Comparison of ENCODE assay signal across 8 mouse cellular contexts in the genomic region with DNA sequence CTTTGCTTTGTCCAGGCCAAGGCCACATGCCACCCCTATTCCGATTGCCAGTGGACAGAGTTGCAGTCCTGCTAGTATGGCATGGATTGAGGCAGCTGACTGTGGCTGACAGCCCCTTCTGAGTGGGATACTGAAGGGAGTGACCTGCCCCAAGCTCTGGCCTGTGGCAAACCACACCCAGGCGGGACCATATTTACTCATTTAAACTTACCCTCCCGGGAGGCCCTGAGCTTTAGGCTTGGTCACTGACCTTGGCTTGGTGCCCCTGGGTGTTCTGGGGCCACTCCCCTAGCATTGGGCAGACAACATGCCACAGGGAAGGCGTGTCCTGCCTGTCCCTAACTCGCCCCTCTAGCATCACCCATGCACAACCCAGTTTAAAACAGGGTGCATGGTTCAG. TPM values are rescaled to one million over a fixed set of nuclear protein-coding genes. Genes with fewer than 3 reads are reported as not detected.
DNase-seq lines count a peak whose midpoint lies in the region; ATAC-seq and TF ChIP-seq lines count a peak whose summit lies in the region.

No protein-coding gene starts in this region.

- peak; percentile 55 to 61 for DNase-seq in heart, adult 9 months (ENCODE audit: low spot score in 2 of 2)
- no peak for DNase-seq in heart, postnatal 10 days
- DNase-seq in adrenal gland, adult 8-10 months: peak; percentile 69
- no peak for DNase-seq in liver, embryonic 11.5 days (ENCODE audit: low spot score)
- DNase-seq in embryo, embryonic 9.5 days (ENCODE audit: extremely low spot score): no peak
- DNase-seq in testis, postnatal 14 days (ENCODE audit: low spot score): no peak

- peak overlapping the region; percentile 100 for H3K27ac ChIP-seq in heart, embryonic 11.5 days (ENCODE audit: low read depth, low read length)
- H3K27ac ChIP-seq in liver, embryonic 11.5 days (ENCODE audit: low read depth, low read length): peak overlapping the region; percentile 95
- H3K27ac ChIP-seq in olfactory bulb, adult 2 months (ENCODE audit: insufficient read depth, low read depth, low read length): peak overlapping the region; percentile 84

- intact Hi-C loops in heart, postnatal 10 days (cut with DNase I): no loop called here

- 50% methylated on average over 5 of the region's 5 CpGs for WGBS in heart, embryonic 11.5 days (ENCODE audit: insufficient replicate concordance)
- WGBS in liver, embryonic 11.5 days: 48% methylated on average over 5 of the region's 5 CpGs
- WGBS in olfactory bulb, adult 2 months: 52% methylated on average over 5 of the region's 5 CpGs

- no peaks in the 10 kb centered on the region for H3K27me3 ChIP-seq in heart, embryonic 11.5 days (ENCODE audit: control insufficient read depth, insufficient read depth, low read length)
- H3K27me3 ChIP-seq in liver, embryonic 11.5 days (replicated peaks; ENCODE audit: control insufficient read depth, insufficient read depth, low read length): no peaks in the 10 kb centered on the region

- no peak for TF ChIP-seq CTCF in olfactory bulb, adult 2 months (IDR thresholded peaks at IDR 0.05; ENCODE audit: insufficient read depth, low read depth, low read length)

- peak overlapping the region; percentile 91 for H3K9ac ChIP-seq in heart, embryonic 11.5 days (ENCODE audit: low read depth, low read length)
- H3K9ac ChIP-seq in liver, embryonic 11.5 days (ENCODE audit: low read depth, low read length): peak overlapping the region; percentile 95

- no peak for ATAC-seq in heart, embryonic 11.5 days (replicated peaks; ENCODE audit: insufficient number of reproducible peaks, low FRiP score, low TSS enrichment)
- no peak for ATAC-seq in liver, embryonic 11.5 days (replicated peaks; ENCODE audit: low FRiP score)

- peak overlapping the region; percentile 97 for H3K4me3 ChIP-seq in heart, embryonic 11.5 days (ENCODE audit: low read depth, low read length)
- peak overlapping the region; percentile 89 for H3K4me3 ChIP-seq in liver, embryonic 11.5 days (ENCODE audit: low read depth, low read length)
- H3K4me3 ChIP-seq in olfactory bulb, adult 2 months (ENCODE audit: insufficient read depth, low read depth, low read length): peak overlapping the region; percentile 32

- H3K4me1 ChIP-seq in heart, embryonic 11.5 days (ENCODE audit: control insufficient read depth, insufficient read depth, low read length): peaks cover 77% of the 10 kb centered on the region
- peaks cover 78% of the 10 kb centered on the region for H3K4me1 ChIP-seq in liver, embryonic 11.5 days (replicated peaks; ENCODE audit: control insufficient read depth, insufficient read depth, low read length)
- peaks cover 67% of the 10 kb centered on the region for H3K4me1 ChIP-seq in olfactory bulb, adult 2 months (ENCODE audit: control insufficient read depth, insufficient read depth, low read length)

- H3K36me3 ChIP-seq in heart, embryonic 11.5 days (ENCODE audit: control insufficient read depth, insufficient read depth, low read length): no peaks in the 10 kb centered on the region
- no peaks in the 10 kb centered on the region for H3K36me3 ChIP-seq in liver, embryonic 11.5 days (ENCODE audit: control insufficient read depth, insufficient read depth, low read length)

- peak overlapping the region; percentile 97 for H3K4me2 ChIP-seq in heart, embryonic 11.5 days
- peak overlapping the region; percentile 96 for H3K4me2 ChIP-seq in liver, embryonic 11.5 days

- TF ChIP-seq POLR2A in olfactory bulb, adult 2 months (IDR thresholded peaks at IDR 0.05; ENCODE audit: insufficient read depth, low read depth, low read length): no peak

- H3K9me3 ChIP-seq in heart, embryonic 11.5 days (replicated peaks; ENCODE audit: control insufficient read depth, low read length): no peaks in the 10 kb centered on the region
- H3K9me3 ChIP-seq in liver, embryonic 11.5 days (ENCODE audit: control insufficient read depth, low read length): no peaks in the 10 kb centered on the region

RNA-seq across cellular contexts. Expression of a gene that starts 3.8 kb away (rescaled TPM):
- total RNA-seq in heart, postnatal 10 days (2021): 100 to 1,000 TPM; 121 to 133 TPM
- 100 to 1,000 TPM in 1 of 4 experiments, 10 to 100 TPM in 3; 82.0 to 111 (median 89.0) TPM for total RNA-seq in adrenal gland, adult 8-10 months (2022)
- 39.8 and 45.1 TPM in 2 replicates for polyA plus RNA-seq in heart, embryonic 11.5 days (2014; fragmentation: Nextera tagmentation; extraction: Ambion mirVana)
- polyA plus RNA-seq in liver, embryonic 11.5 days (2014; fragmentation: Nextera tagmentation; extraction: Ambion mirVana): 27.6 and 28.0 TPM in 2 replicates
- 460 TPM in 1 of 2 replicates, not detected in the other for polyA plus RNA-seq in olfactory bulb, adult 2 months (2012; ENCODE audit: insufficient read depth, insufficient read length, low replicate concordance, missing spikeins)

Comparison
In these comparisons a context has a peak if more than half of its experiments do, and no peak if none do; other contexts are left out.
1. DNase-seq: peak in heart, adult 9 months (2 of 2) and adrenal gland, adult 8-10 months (single experiment); none in heart, postnatal 10 days (0 of 2), liver, embryonic 11.5 days (single experiment), embryo, embryonic 9.5 days (single experiment) and testis, postnatal 14 days (single experiment).
2. H3K4me3 ChIP-seq: peak in every context shown above with its lines; median percentile 97 in heart, embryonic 11.5 days; 89 in liver, embryonic 11.5 days; 32 in olfactory bulb, adult 2 months.
3. Peak in every context shown above with its lines, with median percentiles within 50 percentile points of each other: H3K27ac ChIP-seq.